Mouse (Mus musculus) bone marrow, adult 2 months (tissue): ENCODE measurements around the gene Lmo3. TPM values are rescaled to one million over a fixed set of nuclear protein-coding genes. Genes with fewer than 3 reads are reported as not detected.

Source experiments
- H3K27ac ChIP-seq: fragments of 200-500 bp; 2 replicates; pipeline ENCODE4 v1.5.1; 2012; ENCODE audit warnings: low read depth, mild to moderate bottlenecking, control low read depth, inconsistent platforms, low read length; ENCODE audit not compliant: control insufficient read depth, poor library complexity, insufficient read depth
- H3K4me1 ChIP-seq: fragments of 200-500 bp; 2 replicates; pipeline ENCODE4 v1.6.1; 2011; ENCODE audit warnings: low read length; ENCODE audit not compliant: control insufficient read depth, insufficient read depth
- H3K4me3 ChIP-seq: fragments of 200-500 bp; replicated peaks from 2 replicates; pipeline ENCODE3; 2011; ENCODE audit warnings: mild to moderate bottlenecking, low read depth, low read length, control low read depth; ENCODE audit not compliant: control insufficient read depth
- CTCF ChIP-seq: fragments of 200-500 bp; IDR thresholded peaks from 2 replicates; pipeline ENCODE4 v1.5.1; 2011; ENCODE audit warnings: low read length, control low read depth; ENCODE audit not compliant: control insufficient read depth, insufficient read depth
- POLR2A ChIP-seq: fragments of 200-500 bp; IDR thresholded peaks from 2 replicates; pipeline ENCODE4 v1.6.1; 2011; ENCODE audit warnings: low read depth, mild to moderate bottlenecking, control low read depth, low read length, borderline replicate concordance; ENCODE audit not compliant: control insufficient read depth
- WGBS: fragments of 180-500 bp; shearing (Covaris S2); methylation state at CpG from one replicate; pipeline ENCODE4 v1.1.7; 2018; 5-methylcytosine and 5-hydroxymethylcytosine counted together
- polyA plus RNA-seq: library from polyadenylated mRNA; stranded (reverse); fragments of >200 nt; gene quantifications from 2 replicates; pipeline ENCODE4 v1.2.4, GENCODE M21; 2011; ENCODE audit warnings: low replicate concordance; ENCODE audit not compliant: missing spikeins, insufficient read depth, insufficient read length

The Lmo3 gene
- polyA plus RNA-seq, 1 experiment: 2.7 TPM

GRCm38 (mm10) chr6:138552144-138552543, 29.6 kb downstream of the Lmo3 start:
- Histone ChIP-seq H3K4me3 (no peak overlapping the region), H3K4me1 (no peaks in the 10 kb centered on the region), H3K27ac (no peak overlapping the region)
- TF ChIP-seq POLR2A (no peak), CTCF (no peak)
- WGBS: 70% methylated on average over 7 of the region's 7 CpGs

DNA sequence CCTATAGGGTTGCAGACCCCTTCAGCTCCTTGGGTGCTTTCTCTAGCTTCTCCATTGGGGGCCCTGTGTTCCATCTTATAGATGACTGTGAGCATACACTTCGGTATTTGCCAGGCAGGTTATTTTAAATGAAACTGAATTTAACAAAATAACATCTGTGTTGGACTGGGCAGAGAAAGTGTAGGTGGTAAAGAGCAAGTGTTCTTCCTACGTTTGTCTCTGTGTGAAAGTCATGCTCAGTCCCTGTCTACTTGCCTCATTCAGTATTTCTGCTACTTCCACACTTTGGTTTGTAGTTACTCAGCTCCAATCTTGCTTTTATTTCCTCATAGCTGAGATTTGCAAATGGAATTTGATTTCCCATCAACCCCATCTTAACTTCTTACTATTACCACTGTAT, 46.9 kb downstream of the Lmo3 start:
- WGBS: 53% methylated on average over 2 of the region's 2 CpGs
- Histone ChIP-seq H3K27ac (no peak overlapping the region), H3K4me3 (no peak overlapping the region), H3K4me1 (no peaks in the 10 kb centered on the region)
- TF ChIP-seq POLR2A (no peak), CTCF (no peak)

DNA sequence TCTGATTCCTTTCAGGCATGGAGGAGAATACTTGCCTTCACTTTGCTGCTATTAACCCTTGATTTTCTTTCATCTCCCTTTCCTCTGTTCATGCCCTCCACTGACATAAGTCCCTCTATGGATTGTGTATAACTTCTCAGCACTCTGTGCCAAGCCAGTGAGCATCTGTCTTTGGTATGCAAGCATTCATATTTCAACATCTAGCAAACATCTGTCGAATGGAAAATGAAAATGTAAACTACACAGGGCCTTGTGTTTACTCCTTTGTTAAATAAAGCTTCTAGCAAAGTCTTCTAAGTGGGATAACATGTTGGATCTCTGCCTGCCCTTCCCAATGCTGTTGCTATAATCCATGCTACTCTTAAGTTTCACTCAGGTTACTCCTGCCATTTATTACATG, 75.1 kb downstream of the Lmo3 start:
- WGBS: 61% methylated on average over 1 of the region's 1 CpGs
- no peak overlapping the region for H3K27ac ChIP-seq
- TF ChIP-seq POLR2A: no peak
- no peak for TF ChIP-seq CTCF
- no peaks in the 10 kb centered on the region for H3K4me1 ChIP-seq
- no peak overlapping the region for H3K4me3 ChIP-seq

GRCm38 (mm10) chr6:138503946-138504345, 77.8 kb downstream of the Lmo3 start:
- no peaks in the 10 kb centered on the region for H3K4me1 ChIP-seq
- TF ChIP-seq POLR2A: no peak
- TF ChIP-seq CTCF: no peak
- H3K4me3 ChIP-seq: no peak overlapping the region
- 81% methylated on average over 1 of the region's 1 CpGs for WGBS
- no peak overlapping the region for H3K27ac ChIP-seq

DNA sequence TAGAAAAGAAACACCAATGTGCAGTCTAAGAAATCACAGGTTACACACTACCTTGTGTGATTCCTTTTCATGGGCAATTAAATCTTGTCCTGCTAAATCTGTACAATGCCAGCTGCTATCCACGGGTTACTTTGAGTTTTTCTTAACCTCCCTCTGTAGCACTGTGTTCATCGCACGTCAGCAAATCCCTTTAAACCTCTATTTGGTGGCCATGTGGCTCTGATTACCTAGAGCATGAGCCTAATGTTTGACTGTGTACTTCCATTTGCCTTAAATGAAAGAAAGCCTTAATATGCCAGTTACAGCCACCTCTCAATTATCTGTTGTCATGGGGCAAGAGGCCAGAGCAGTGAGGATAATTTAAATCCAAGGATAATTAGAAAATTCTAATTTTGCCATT, 98.9 kb downstream of the Lmo3 start:
- no peaks in the 10 kb centered on the region for H3K4me1 ChIP-seq
- TF ChIP-seq CTCF: no peak
- TF ChIP-seq POLR2A: no peak
- WGBS: 79% methylated on average over 3 of the region's 3 CpGs
- no peak overlapping the region for H3K4me3 ChIP-seq
- no peak overlapping the region for H3K27ac ChIP-seq

- 18% methylated on average over 5 of the region's 5 CpGs for WGBS
- Histone ChIP-seq H3K4me1 (no peaks in the 10 kb centered on the region), H3K27ac (no peak overlapping the region), H3K4me3 (no peak overlapping the region)
- TF ChIP-seq CTCF: peak; percentile 19; the same call in 1 of the 2 replicates
- TF ChIP-seq POLR2A: no peak
Measured at GRCm38 (mm10) chr6:138477611-138478010, 104.2 kb downstream of the Lmo3 start.

DNA sequence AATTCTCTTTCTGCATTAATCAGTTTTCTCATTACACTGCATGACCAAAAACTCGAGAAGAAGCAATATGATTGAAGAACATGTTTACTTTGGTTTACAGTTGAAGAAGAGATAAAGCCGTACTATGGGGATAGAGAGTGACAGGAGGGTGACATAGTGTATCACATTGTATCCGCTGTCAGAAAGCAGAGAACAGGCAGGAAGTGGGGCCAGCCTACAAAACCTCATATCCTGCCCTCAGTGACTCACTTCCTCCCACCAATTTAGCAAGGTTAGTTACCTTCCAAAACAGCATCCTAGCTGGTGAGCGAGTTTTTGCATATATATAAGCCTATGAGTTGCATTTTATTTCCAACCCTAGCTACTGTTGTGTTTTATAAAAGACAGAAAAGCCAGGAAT, 112.6 kb downstream of the Lmo3 start:
- 25% methylated on average over 4 of the region's 4 CpGs for WGBS
- TF ChIP-seq POLR2A (no peak), CTCF (no peak)
- Histone ChIP-seq H3K4me3 (no peak overlapping the region), H3K27ac (no peak overlapping the region), H3K4me1 (no peaks in the 10 kb centered on the region)

DNA sequence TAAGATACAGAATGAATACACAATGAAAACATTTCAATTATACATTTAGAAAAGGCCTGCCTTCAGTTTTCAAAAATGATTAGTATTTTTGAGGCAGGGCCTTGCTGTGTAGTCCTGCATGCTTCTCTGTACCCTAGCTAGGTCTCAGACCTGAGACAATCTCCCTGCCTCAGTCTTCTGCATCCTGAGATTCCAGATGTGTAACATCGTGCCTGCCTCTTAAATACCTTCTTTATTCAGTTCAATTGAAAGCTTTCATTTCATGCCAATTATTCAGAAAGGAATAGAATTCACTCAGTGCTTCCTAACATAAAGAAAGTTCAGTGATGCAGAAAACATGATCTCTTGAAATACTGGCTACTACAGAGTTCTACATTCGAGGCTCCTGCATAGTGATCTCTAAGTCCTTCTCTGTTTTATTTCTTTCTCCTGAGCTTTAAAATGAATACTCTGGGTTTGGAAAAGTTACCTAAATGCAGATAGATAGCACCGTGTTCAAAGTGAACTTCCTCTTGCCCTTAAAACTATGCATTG, 137.2 kb downstream of the Lmo3 start:
- TF ChIP-seq POLR2A (no peak), CTCF (no peak)
- Histone ChIP-seq H3K27ac (no peak overlapping the region), H3K4me1 (no peaks in the 10 kb centered on the region), H3K4me3 (no peak overlapping the region)
- WGBS: 64% methylated on average over 3 of the region's 3 CpGs

DNA sequence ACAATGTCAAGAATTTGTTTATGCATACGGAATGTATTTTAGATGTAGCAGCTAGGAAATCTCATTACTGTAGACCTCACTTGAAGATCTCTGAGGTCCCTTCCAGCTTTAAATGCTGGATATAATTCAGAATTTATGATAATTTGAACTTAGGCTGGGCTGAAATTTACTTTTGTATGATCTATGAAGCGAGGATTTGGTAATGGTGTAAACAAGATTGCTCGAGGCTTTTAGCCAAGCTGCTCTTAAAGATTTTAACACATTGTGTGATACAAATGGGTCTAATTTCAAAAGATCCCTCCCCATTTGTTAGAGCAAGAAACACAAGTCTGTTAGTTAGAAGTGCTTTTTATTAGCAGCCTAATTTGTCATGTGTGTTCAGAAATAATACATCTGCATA, 144.4 kb downstream of the Lmo3 start:
- no peaks in the 10 kb centered on the region for H3K4me1 ChIP-seq
- H3K4me3 ChIP-seq: no peak overlapping the region
- WGBS: 72% methylated on average over 3 of the region's 3 CpGs
- no peak for TF ChIP-seq POLR2A
- TF ChIP-seq CTCF: no peak
- no peak overlapping the region for H3K27ac ChIP-seq

- no peak overlapping the region for H3K27ac ChIP-seq
- no peak for TF ChIP-seq CTCF
- no peak for TF ChIP-seq POLR2A
- no peak overlapping the region for H3K4me3 ChIP-seq
- WGBS: 76% methylated on average over 3 of the region's 3 CpGs
- H3K4me1 ChIP-seq: no peaks in the 10 kb centered on the region
Measured at GRCm38 (mm10) chr6:138436813-138437212, 145.0 kb downstream of the Lmo3 start.
